11 mouse cellular contexts compared by ENCODE assay signal in the genomic region with DNA sequence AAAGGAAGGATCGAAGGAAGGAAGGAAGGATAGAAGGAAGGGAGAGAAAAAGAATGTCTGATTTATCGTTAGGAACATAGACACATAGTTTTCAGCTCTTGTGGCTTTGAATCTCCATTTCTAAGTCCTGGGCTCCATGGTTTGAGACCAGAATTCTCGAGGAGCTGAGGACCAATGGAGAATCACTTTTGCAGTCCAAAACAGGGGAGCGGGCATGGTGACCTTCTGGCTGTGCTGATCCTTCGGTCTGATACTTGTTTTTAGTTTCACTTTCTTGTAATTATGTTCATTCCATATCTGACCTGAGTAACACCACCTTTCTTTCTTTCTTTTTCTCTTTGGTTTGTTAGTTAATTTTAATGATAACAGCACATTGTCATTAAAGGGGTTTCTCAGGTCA. TPM values are rescaled to one million over a fixed set of nuclear protein-coding genes. Genes with fewer than 3 reads are reported as not detected.
DNase-seq lines count a peak whose midpoint lies in the region; ATAC-seq and TF ChIP-seq lines count a peak whose summit lies in the region.
"Had no signal": no experiment of that assay in that cellular context is flagged by ENCODE, and none has a peak within 500 bp of the region (broad histone marks: within the 10 kb centered on the region; RNA-seq: fewer than 3 reads in every experiment).

No protein-coding gene starts in this region.

- H3K4me3 ChIP-seq in heart, postnatal 0 days (ENCODE audit: low read depth, low read length), result no peak overlapping the region
- H3K4me3 ChIP-seq in heart, embryonic 12.5 days, result no peak overlapping the region
- no peak overlapping the region for H3K4me3 ChIP-seq in neural tube, embryonic 13.5 days
- no peak overlapping the region for H3K4me3 ChIP-seq in limb, embryonic 13.5 days

- H3K36me3 ChIP-seq in heart, postnatal 0 days (replicated peaks; ENCODE audit: control insufficient read depth, insufficient read depth, low read length), result no peaks in the 10 kb centered on the region
- H3K36me3 ChIP-seq in heart, embryonic 12.5 days, result no peaks in the 10 kb centered on the region
- no peaks in the 10 kb centered on the region for H3K36me3 ChIP-seq in neural tube, embryonic 13.5 days
- H3K36me3 ChIP-seq in limb, embryonic 13.5 days, result no peaks in the 10 kb centered on the region
- no peaks in the 10 kb centered on the region for H3K36me3 ChIP-seq in splenic B cell, adult 2 months (ENCODE audit: control insufficient read depth, insufficient read depth, low read length, poor library complexity, severe bottlenecking)

- H3K9ac ChIP-seq in heart, postnatal 0 days (replicated peaks; ENCODE audit: low read depth, low read length), result no peak overlapping the region
- no peak overlapping the region for H3K9ac ChIP-seq in heart, embryonic 12.5 days
- no peak overlapping the region for H3K9ac ChIP-seq in neural tube, embryonic 13.5 days
- H3K9ac ChIP-seq in limb, embryonic 13.5 days, result no peak overlapping the region; the same call in 1 of the 2 replicates

- no peaks in the 10 kb centered on the region for H3K9me3 ChIP-seq in heart, postnatal 0 days (replicated peaks; ENCODE audit: control insufficient read depth, low read length)
- H3K9me3 ChIP-seq in heart, embryonic 12.5 days (replicated peaks), result no peaks in the 10 kb centered on the region
- no peaks in the 10 kb centered on the region for H3K9me3 ChIP-seq in neural tube, embryonic 13.5 days
- no peaks in the 10 kb centered on the region for H3K9me3 ChIP-seq in limb, embryonic 13.5 days

- DNase-seq in heart, postnatal 0 days (ENCODE audit: low spot score), result no peak
- DNase-seq in neural tube, embryonic 10.5 days (ENCODE audit: extremely low spot score, low spot score), result no peak
- peak; percentile 9 for DNase-seq in splenic B cell, adult 2 months (ENCODE audit: low read depth, low spot score)
- no peak for DNase-seq in adrenal gland, adult 18-20 months (ENCODE audit: low spot score in 2 of 2)
- DNase-seq in urinary bladder, postnatal 25 days (ENCODE audit: low spot score), result no peak
- DNase-seq: cerebellum, postnatal 14 days; kidney, adult 11 months; left cerebral cortex, postnatal 4 days had no signal

- no peaks in the 10 kb centered on the region for H3K4me1 ChIP-seq in heart, postnatal 0 days (ENCODE audit: control insufficient read depth, insufficient read depth)
- H3K4me1 ChIP-seq in heart, embryonic 12.5 days (replicated peaks), result no peaks in the 10 kb centered on the region; the same call in 1 of the 2 replicates
- peaks cover 13% of the 10 kb centered on the region for H3K4me1 ChIP-seq in neural tube, embryonic 13.5 days (replicated peaks)
- peaks cover 21% of the 10 kb centered on the region for H3K4me1 ChIP-seq in limb, embryonic 13.5 days

- 66% methylated on average over 5 of the region's 5 CpGs for WGBS in heart, postnatal 0 days
- 68% methylated on average over 5 of the region's 5 CpGs for WGBS in heart, embryonic 12.5 days
- 58% methylated on average over 5 of the region's 5 CpGs for WGBS in neural tube, embryonic 13.5 days
- 62% methylated on average over 5 of the region's 5 CpGs for WGBS in limb, embryonic 13.5 days

- H3K4me2 ChIP-seq in heart, postnatal 0 days (ENCODE audit: low read depth, low read length), result peak overlapping the region; percentile 15; the same call in 1 of the 2 replicates
- H3K4me2 ChIP-seq in heart, embryonic 12.5 days, result no peak overlapping the region
- H3K4me2 ChIP-seq in neural tube, embryonic 13.5 days, result no peak overlapping the region
- H3K4me2 ChIP-seq in limb, embryonic 13.5 days (replicated peaks), result peak overlapping the region; percentile 37

- H3K27me3 ChIP-seq in heart, postnatal 0 days (ENCODE audit: control insufficient read depth, insufficient read depth, low read length), result no peaks in the 10 kb centered on the region
- H3K27me3 ChIP-seq in heart, embryonic 12.5 days (replicated peaks), result no peaks in the 10 kb centered on the region; the same call in 1 of the 2 replicates
- H3K27me3 ChIP-seq in neural tube, embryonic 13.5 days, result no peaks in the 10 kb centered on the region
- H3K27me3 ChIP-seq in limb, embryonic 13.5 days, result no peaks in the 10 kb centered on the region
- no peaks in the 10 kb centered on the region for H3K27me3 ChIP-seq in splenic B cell, adult 2 months (ENCODE audit: control insufficient read depth, insufficient read depth, low read length, poor library complexity, severe bottlenecking)

- no peak overlapping the region for H3K27ac ChIP-seq in heart, postnatal 0 days (ENCODE audit: low read depth)
- no peak overlapping the region for H3K27ac ChIP-seq in heart, embryonic 12.5 days (ENCODE audit: poor library complexity, severe bottlenecking)
- peak overlapping the region; percentile 9; the same call in 1 of the 2 replicates for H3K27ac ChIP-seq in neural tube, embryonic 13.5 days (replicated peaks)
- H3K27ac ChIP-seq in limb, embryonic 13.5 days, result peak overlapping the region; percentile 28; the same call in 1 of the 2 replicates

- TF ChIP-seq CTCF in heart, postnatal 0 days (IDR thresholded peaks at IDR 0.05; ENCODE audit: low read depth), result no peak

- ATAC-seq in heart, postnatal 0 days (ENCODE audit: insufficient read depth, low read depth), result no peak
- no peak for ATAC-seq in heart, embryonic 12.5 days (ENCODE audit: insufficient number of reproducible peaks, low FRiP score)
- no peak for ATAC-seq in neural tube, embryonic 13.5 days (ENCODE audit: low read depth)
- ATAC-seq in limb, embryonic 13.5 days (ENCODE audit: low FRiP score, low read depth), result no peak

- TF ChIP-seq EP300 in heart, postnatal 0 days (IDR thresholded peaks at IDR 0.05; ENCODE audit: low read depth), result no peak

RNA-seq across cellular contexts. Expression of gene Ssbp2, which starts 29.2 kb away (rescaled TPM):
- total RNA-seq in heart, postnatal 0 days (2014; rRNA removed; ENCODE audit: low replicate concordance), result 74.2 and 85.1 TPM in 2 replicates
- polyA plus RNA-seq in heart, postnatal 0 days (2015; fragmentation: Nextera tagmentation; extraction: Ambion mirVana), result 70.8 and 75.7 TPM in 2 replicates
- 78.6 and 79.0 TPM in 2 replicates for polyA plus RNA-seq in heart, embryonic 12.5 days (2016; fragmentation: Nextera tagmentation; extraction: Ambion mirVana)
- polyA plus RNA-seq in neural tube, embryonic 13.5 days (2015; fragmentation: Nextera tagmentation; extraction: Ambion mirVana), result 162 and 172 TPM in 2 replicates
- 225 and 256 TPM in 2 replicates for polyA plus RNA-seq in limb, embryonic 13.5 days (2015; fragmentation: Nextera tagmentation; extraction: Ambion mirVana)
- total RNA-seq in adrenal gland, adult 18-20 months (2021), result 10 to 100 TPM; 20.1 to 28.4 TPM

Comparison
In these comparisons a context has a peak if more than half of its experiments do, and no peak if none do; other contexts are left out.
1. H3K4me2 ChIP-seq: peak in heart, postnatal 0 days (single experiment) and limb, embryonic 13.5 days (single experiment); none in heart, embryonic 12.5 days (single experiment) and neural tube, embryonic 13.5 days (single experiment).
2. H3K27ac ChIP-seq: peak in neural tube, embryonic 13.5 days (single experiment) and limb, embryonic 13.5 days (single experiment); none in heart, postnatal 0 days (single experiment) and heart, embryonic 12.5 days (single experiment).